In genomic region chr19:25980308-25980707, GRCm38 (mm10) we compare ENCODE assay signal across 23 mouse cellular contexts.
A peak's percentile ranks its signal among the peaks of the same experiment; 100 is the strongest.
DNase-seq lines count a peak whose midpoint lies in the region; ATAC-seq lines count a peak whose summit lies in the region.
"Had no signal": no experiment of that assay in that cellular context is flagged by ENCODE, and none has a peak within 500 bp of the region (broad histone marks: within the 10 kb centered on the region; RNA-seq: fewer than 3 reads in every experiment).

No protein-coding gene starts in this region.

- no peak for ATAC-seq in forebrain, embryonic 14.5 days
- ATAC-seq in forebrain, embryonic 11.5 days (replicated peaks; ENCODE audit: low FRiP score): no peak
- ATAC-seq: forebrain, embryonic 16.5 days; hindbrain, embryonic 16.5 days; inflammation-experienced regulatory T-cells, adult 6 months; intestine, postnatal 0 days had no signal

- no peaks in the 10 kb centered on the region for H3K9me3 ChIP-seq in forebrain, embryonic 14.5 days (replicated peaks; ENCODE audit: control insufficient read depth, low read length)
- H3K9me3 ChIP-seq in forebrain, embryonic 11.5 days (ENCODE audit: control insufficient read depth, low read length): no peaks in the 10 kb centered on the region
- H3K9me3 ChIP-seq: embryonic facial prominence, embryonic 15.5 days; forebrain, embryonic 10.5 days; heart, embryonic 13.5 days; hindbrain, embryonic 12.5 days had no signal

- intact Hi-C loops in heart, postnatal 25 days (cut with DNase I): no loop called here

- H3K27me3 ChIP-seq in forebrain, embryonic 14.5 days (replicated peaks; ENCODE audit: control insufficient read depth, insufficient read depth, low read length): no peaks in the 10 kb centered on the region
- no peaks in the 10 kb centered on the region for H3K27me3 ChIP-seq in forebrain, embryonic 11.5 days (ENCODE audit: control insufficient read depth, insufficient read depth, low read length)
- H3K27me3 ChIP-seq: CH12.LX; embryonic facial prominence, embryonic 15.5 days; heart, embryonic 13.5 days; hindbrain, embryonic 12.5 days had no signal

- no peak overlapping the region for H3K4me2 ChIP-seq in forebrain, embryonic 14.5 days (ENCODE audit: low read length)
- H3K4me2 ChIP-seq in forebrain, embryonic 11.5 days (ENCODE audit: low read depth, low read length, severe bottlenecking): no peak overlapping the region
- H3K4me2 ChIP-seq: embryonic facial prominence, embryonic 15.5 days; heart, embryonic 13.5 days; hindbrain, embryonic 12.5 days had no signal

- no peak overlapping the region for H3K4me3 ChIP-seq in forebrain, embryonic 14.5 days (ENCODE audit: low read depth, low read length)
- H3K4me3 ChIP-seq in forebrain, embryonic 11.5 days (ENCODE audit: low read depth, low read length): no peak overlapping the region
- H3K4me3 ChIP-seq: embryonic facial prominence, embryonic 15.5 days; erythroblast, embryonic 14.5 days; forebrain, embryonic 10.5 days; heart, adult 2 months; heart, embryonic 13.5 days; hindbrain, embryonic 12.5 days had no signal

- WGBS in forebrain, embryonic 14.5 days: 77% methylated on average over 4 of the region's 4 CpGs
- 93% methylated on average over 4 of the region's 4 CpGs for WGBS in forebrain, embryonic 11.5 days

- no peaks in the 10 kb centered on the region for H3K4me1 ChIP-seq in forebrain, embryonic 14.5 days (ENCODE audit: control insufficient read depth, insufficient read depth, low read length)
- no peaks in the 10 kb centered on the region for H3K4me1 ChIP-seq in forebrain, embryonic 11.5 days (replicated peaks; ENCODE audit: control insufficient read depth, insufficient read depth, low read length)
- H3K4me1 ChIP-seq: embryonic facial prominence, embryonic 15.5 days; forebrain, embryonic 10.5 days; hindbrain, embryonic 12.5 days had no signal

- no peaks in the 10 kb centered on the region for H3K36me3 ChIP-seq in forebrain, embryonic 14.5 days (ENCODE audit: control insufficient read depth, insufficient read depth, low read length)
- H3K36me3 ChIP-seq in forebrain, embryonic 11.5 days (ENCODE audit: control insufficient read depth, insufficient read depth, low read length): no peaks in the 10 kb centered on the region
- H3K36me3 ChIP-seq: embryonic facial prominence, embryonic 15.5 days; forebrain, embryonic 10.5 days; heart, embryonic 13.5 days; hindbrain, embryonic 12.5 days had no signal

- H3K27ac ChIP-seq in forebrain, embryonic 14.5 days (ENCODE audit: low read depth, low read length): no peak overlapping the region
- no peak overlapping the region for H3K27ac ChIP-seq in forebrain, embryonic 11.5 days (ENCODE audit: low read depth, low read length)
- H3K27ac ChIP-seq: embryonic facial prominence, embryonic 15.5 days; forebrain, embryonic 10.5 days; heart, adult 2 months; heart, embryonic 13.5 days; hindbrain, embryonic 12.5 days had no signal

- no peak overlapping the region for H3K9ac ChIP-seq in forebrain, embryonic 14.5 days (ENCODE audit: low read length)
- no peak overlapping the region for H3K9ac ChIP-seq in forebrain, embryonic 11.5 days (ENCODE audit: low read length)
- H3K9ac ChIP-seq: embryonic facial prominence, embryonic 15.5 days; heart, embryonic 13.5 days; hindbrain, embryonic 12.5 days had no signal

- DNase-seq in adrenal gland, postnatal 10 days: peak; percentile 7
- DNase-seq in adrenal gland, adult 18-20 months (ENCODE audit: low spot score in 2 of 2): no peak
- peak; percentile 25 for DNase-seq in forebrain, embryonic 14.5 days (ENCODE audit: low spot score)
- DNase-seq in forebrain, embryonic 11.5 days (ENCODE audit: low spot score): no peak
- DNase-seq in heart, postnatal 4 days: peak; percentile 47
- DNase-seq in heart, postnatal 25 days (ENCODE audit: low spot score): no peak
- DNase-seq: cerebellum, adult 11 months; cerebellum, adult 9-11 months; embryo, embryonic 11 days; gastrocnemius, postnatal 10 days; heart, adult 2 months; heart, postnatal 36 days; kidney, adult 8-10 months had no signal

Comparison
In these comparisons a context has a peak if more than half of its experiments do, and no peak if none do; other contexts are left out.
1. DNase-seq: peak in adrenal gland, postnatal 10 days (single experiment), forebrain, embryonic 14.5 days (single experiment) and heart, postnatal 4 days (single experiment); none in adrenal gland, adult 18-20 months (0 of 2), forebrain, embryonic 11.5 days (single experiment) and heart, postnatal 25 days (single experiment).